Mouse (Mus musculus) monocyte, adult 5-6 weeks (primary cell): ENCODE data around the gene Otos. TPM values are rescaled to one million over a fixed set of nuclear protein-coding genes. Genes with fewer than 3 reads are reported as not detected.
A peak's percentile ranks its signal among the peaks of the same experiment; 100 is the strongest.

Experiments used
- ATAC-seq: fragments of 153-309, 156-312 bp; replicated peaks from 2 replicates; pipeline ENCODE4 v1.8.0; 2017; ENCODE audit warnings: mild to moderate bottlenecking; ENCODE audit not compliant: low TSS enrichment, insufficient number of reproducible peaks, severe bottlenecking, poor library complexity, low FRiP score
- total RNA-seq: library from RNA; stranded (forward); fragments of 200-1000, 200-491, 200-594 nt; gene quantifications from 3 replicates; pipeline ENCODE4 v1.2.3, GENCODE M21; 2017

Otos gene
- total RNA-seq, result not detected in 3 replicates

GRCm38 (mm10) chr1:92648673-92649072 lies at the start of gene Otos:
Gene Otos, minus strand, starts transcription at chr1:92648841.
- peak; percentile 64 for ATAC-seq

GRCm38 (mm10) chr1:92696848-92697247 lies 48.2 kb upstream of the Otos start:
- peak; percentile 80 for ATAC-seq

- no peak for ATAC-seq
Measured at GRCm38 (mm10) chr1:92695751-92696150, 47.1 kb upstream of the Otos start.

DNA sequence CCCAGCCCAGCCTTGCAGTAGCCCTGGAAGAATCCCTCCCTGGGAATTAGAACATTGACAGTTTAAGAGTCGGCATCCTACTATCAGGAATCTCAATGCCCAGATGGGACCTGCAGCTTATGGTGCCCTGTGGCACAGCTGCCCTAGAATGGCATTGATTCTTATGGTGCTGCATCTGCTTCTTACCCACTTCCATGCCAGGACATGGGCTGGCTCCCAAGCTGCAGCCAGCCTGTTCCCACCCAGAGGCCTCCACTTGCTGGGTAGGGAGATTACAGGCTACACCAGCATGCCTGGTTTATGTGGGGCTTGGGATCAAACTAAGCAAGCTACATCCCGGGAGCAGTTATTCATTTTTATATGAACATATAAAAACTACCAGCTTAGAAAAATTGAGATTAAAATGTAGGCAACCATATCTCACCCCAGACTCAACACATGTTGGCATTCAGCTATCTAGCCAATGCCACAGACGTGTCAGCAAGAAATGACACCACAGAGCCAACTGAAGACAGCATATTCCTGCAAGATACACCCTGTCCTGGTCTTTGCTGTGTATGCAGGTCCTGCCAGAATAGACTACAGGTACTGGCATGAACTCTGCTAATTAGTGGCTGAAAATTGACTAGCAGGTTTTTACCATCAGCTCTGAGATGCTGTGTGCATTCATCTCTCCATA lies 42.7 kb upstream of the Otos start:
- ATAC-seq, result no peak

DNA sequence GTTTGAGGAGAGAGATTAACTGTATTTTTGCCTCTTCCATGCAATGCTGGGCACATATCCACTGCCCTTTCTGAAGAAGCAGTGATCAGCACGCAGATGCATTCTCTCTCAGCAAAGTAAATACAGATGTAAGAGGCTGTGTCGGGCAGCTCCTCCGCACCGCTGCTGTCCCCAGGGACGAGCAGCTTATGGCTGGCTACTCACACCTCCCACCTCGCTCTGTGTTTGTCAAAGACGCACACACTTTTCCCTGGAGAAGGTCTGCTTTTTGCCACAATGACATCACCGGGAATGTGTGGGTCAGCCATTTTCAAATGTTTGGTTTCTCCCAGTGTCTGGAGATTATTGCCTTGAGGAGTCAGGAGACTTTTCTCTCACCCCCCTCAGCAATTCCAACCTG lies 38.4 kb upstream of the Otos start:
- no peak for ATAC-seq

DNA sequence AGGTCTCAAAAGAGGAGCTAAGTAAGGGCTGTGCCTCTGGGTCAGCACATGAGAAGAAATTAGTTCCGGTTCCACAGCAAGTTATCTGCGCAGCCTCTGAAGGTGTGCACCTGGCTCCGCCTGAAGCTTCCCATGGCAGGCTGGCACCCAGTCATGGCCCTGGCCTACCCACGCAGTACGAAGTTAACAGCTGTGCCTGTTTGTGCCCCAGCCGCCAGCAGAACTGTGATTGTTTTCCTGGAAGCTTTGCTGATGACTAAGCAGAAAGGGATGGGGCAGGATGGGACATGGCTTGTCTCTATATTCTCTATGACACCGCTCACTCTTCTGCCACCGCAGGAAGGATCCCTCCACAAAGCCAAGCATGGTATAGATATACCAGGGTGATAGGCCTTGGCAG lies 34.5 kb upstream of the Otos start:
- ATAC-seq, result no peak

- no peak for ATAC-seq
Measured at GRCm38 (mm10) chr1:92680668-92681603, 32.3 kb upstream of the Otos start.

DNA sequence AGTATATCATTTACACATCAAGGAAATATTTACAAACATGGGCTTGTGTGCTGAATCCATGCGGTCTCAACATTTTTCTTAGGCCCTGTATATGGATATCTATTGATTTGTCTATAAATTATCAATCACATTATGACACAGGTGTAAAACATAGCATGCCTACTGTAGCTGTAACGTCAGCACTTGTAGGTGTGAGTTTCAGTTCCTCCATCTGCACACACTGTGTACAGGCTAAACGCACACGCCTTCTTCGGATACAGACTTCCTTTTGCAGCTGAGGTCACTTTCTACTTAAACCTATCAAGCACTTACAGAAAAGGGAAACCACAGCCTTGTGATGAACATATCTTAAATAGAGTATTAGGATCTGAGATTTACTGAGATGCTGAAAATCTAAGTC lies 30.1 kb upstream of the Otos start:
- no peak for ATAC-seq

DNA sequence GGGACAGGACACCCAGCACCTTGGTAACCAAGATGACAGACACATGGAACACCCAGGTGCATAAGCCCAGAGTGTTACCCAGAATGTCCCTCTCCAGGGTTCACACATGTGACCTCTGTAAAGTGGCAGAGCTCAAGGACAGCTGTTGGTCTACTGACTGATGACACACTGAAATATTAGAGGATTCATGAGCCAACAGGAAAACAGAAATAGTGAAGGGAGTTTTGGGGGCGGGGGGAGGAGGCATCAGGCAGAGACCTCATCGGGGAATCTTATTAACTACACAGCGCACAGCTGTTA lies 28.0 kb upstream of the Otos start:
- ATAC-seq, result no peak

- peak; percentile 76 for ATAC-seq
Measured at GRCm38 (mm10) chr1:92675932-92676675, 27.5 kb upstream of the Otos start.

DNA sequence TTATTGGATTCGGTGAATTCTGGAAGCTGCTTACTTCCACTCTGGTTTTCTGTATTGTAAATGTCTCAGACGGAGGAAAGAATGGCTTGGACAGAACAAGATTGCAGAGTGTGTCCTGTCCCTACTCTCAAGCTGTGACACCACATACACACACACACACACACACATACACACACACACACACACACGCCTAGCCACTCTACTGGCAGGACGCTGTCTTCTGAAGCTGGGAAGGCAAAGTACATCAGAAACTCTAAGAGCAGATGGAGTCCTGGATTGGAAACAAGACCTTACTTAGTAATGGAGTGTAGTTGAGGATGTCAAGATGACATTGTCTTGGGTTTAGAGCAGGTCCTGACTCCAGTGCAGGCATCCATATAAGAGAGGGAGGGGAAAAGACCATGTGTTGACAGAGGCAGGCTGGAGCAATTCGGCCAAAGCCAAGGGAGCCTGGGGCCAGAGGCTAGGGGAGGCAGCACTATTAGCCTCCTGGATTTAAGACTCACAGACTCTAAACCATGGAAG lies 24.7 kb upstream of the Otos start:
- ATAC-seq, result no peak

DNA sequence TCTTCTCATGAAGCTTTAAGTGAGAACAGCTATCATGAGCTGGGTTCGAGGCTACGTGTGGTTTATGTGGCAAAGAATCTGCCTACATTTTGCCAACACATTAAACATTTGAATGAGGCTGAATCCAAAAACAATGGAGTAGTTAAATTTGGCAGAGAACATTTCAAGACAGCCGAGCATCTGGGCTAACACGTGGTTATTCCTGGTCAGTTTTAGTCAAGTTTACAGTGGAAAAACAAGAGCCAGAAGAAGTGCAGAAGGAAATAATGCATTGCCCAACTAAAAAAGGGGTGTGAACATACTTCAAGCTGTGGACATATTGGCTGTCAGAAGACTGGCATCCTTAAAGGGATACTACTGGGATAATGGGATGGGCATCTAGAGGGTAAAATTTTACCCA lies 22.7 kb upstream of the Otos start:
- ATAC-seq, result no peak

GRCm38 (mm10) chr1:92669430-92669829 lies 20.8 kb upstream of the Otos start:
- no peak for ATAC-seq

- ATAC-seq, result no peak
Measured at GRCm38 (mm10) chr1:92667106-92667505, 18.5 kb upstream of the Otos start.

GRCm38 (mm10) chr1:92659392-92659791 lies 10.8 kb upstream of the Otos start:
- no peak for ATAC-seq

- no peak for ATAC-seq
Measured at GRCm38 (mm10) chr1:92657025-92657820, 8.6 kb upstream of the Otos start.

DNA sequence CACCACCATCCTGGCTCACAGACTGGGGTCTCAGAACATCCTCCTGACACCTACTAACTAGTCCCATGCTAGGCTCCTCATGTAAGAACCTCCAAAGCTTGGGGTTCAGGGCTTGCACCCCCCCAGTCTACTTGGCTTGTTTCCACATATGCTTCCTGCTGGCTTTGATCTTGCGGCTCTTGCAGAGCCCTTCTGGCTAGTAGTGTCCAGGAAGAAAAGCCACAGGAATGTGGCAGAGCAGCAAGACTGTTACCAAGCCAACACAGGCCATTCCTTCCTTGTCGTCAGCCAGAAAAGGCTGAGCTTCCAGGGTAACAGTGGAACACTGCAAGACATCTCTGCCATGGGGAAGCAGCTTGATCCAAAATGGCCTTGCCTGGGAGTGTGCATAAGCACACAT lies 6.0 kb upstream of the Otos start:
- no peak for ATAC-seq

- no peak for ATAC-seq
Measured at GRCm38 (mm10) chr1:92653179-92653578, 4.5 kb upstream of the Otos start.

GRCm38 (mm10) chr1:92651467-92651866 lies 2.8 kb upstream of the Otos start:
- ATAC-seq, result no peak
